Mouse (Mus musculus): Measurements from ENCODE around the gene Map4k2. TPM values are rescaled to one million over a fixed set of nuclear protein-coding genes. Genes with fewer than 3 reads are reported as not detected.

Gene Map4k2
- polyA plus RNA-seq, 1 experiment: 1,004 TPM

DNA sequence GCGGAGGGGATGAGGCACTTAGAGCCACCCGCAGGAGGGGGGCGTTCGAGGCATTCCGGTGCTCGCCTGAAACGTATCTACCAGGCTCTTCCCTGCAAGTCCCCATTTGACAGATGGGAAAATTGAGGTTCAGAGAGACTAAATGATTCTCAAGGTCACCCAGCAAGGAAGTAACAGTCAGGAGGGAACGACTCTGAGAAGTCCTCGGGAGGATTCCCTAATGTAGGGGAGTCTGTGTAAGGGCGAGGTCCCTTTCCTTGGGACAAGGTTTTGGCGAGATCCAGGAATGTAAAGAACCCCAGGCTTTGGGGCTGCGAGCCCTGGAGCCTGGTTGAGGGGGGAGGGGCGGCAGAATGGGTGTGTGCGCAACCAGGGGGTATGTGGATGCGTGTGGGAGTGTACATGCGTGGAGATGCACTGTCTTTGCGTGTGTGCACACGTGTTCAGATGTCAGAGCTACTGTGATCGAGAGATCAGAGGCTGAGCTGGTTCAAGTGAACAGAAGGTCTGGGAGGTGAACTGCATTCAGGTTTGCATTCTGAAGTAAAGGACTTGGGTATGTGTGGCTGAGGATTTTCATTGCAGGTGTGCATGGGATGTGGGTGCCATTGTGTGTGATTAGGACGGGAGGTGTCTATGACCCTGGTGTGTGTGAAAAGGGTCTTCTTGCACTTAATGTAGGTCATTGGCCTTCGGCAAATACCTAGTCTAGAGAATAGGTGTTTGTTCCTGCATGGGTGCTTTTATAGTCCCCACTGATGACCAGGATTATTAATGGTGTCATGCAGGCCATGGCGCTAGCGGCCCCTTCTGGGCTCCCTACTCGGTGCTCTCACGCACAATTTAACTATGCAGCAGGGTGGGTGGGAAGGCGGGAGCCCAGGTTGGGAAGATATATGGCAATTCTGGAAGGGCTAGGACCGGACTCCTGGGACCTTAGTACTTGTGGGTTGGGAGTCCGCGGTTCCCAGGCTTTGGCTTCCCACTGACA, 59.5 kb downstream of the Map4k2 start:
- Histone ChIP-seq H3K27me3 (ENCODE audit: control insufficient read depth, insufficient read depth, low read length) (no peaks in the 10 kb centered on the region), H3K4me3 (ENCODE audit: control insufficient read depth, insufficient read depth, low read length) (peak overlapping the region; percentile 81), H3K27ac (ENCODE audit: control insufficient read depth, insufficient read depth, low read length) (peak overlapping the region; percentile 99), H3K4me1 (replicated peaks; ENCODE audit: control insufficient read depth, insufficient read depth, low read length) (peaks cover 36% of the 10 kb centered on the region), H3K36me3 (ENCODE audit: control insufficient read depth, insufficient read depth, low read length) (peaks cover 13% of the 10 kb centered on the region; the same call in 1 of the 2 replicates)
- DNase-seq: peak; percentile 61
- no peak for TF ChIP-seq CTCF (IDR thresholded peaks at IDR 0.05; ENCODE audit: borderline replicate concordance, control insufficient read depth, extremely low read depth, insufficient read depth, low read length, poor library complexity)
- TF ChIP-seq POLR2A (IDR thresholded peaks at IDR 0.05; ENCODE audit: control insufficient read depth, extremely low read depth, insufficient read depth, low read length, poor library complexity): no peak
- WGBS: under 1% methylated on average over 29 of the region's 29 CpGs

DNA sequence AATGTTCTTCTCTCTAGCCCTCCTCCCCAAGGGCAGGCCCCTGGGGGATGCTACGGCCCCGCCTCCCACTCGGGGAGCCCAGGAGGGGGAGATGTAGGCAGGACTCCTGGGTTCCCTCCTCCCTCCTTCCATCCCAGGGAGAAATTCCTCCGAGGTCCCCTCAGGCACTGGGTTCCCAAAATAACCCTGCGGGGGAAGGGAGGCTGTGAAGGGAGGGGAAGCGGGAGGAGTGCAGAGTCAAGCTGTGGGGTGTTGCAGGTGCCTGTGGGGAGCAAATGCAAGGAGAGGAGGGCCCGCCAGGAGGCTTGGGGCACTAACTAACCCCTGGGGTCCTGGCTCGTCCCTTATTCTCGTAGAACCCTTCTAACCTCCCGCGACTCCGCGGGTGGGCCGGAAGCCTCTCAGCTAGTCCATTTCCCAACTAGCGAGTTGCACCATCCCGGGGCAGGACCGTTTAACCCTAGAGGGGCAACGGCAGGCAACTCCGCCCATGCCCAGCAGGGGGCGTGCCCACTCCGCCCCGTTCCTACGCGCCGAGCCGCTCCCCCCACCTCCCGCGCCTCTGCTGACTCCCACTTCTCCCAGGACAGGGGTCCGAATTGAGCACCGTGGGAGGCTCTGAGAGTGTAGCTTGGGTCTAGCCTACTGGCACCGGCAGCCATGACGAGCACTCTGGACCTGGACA, 60.3 kb downstream of the Map4k2 start:
- Histone ChIP-seq H3K27me3 (ENCODE audit: control insufficient read depth, insufficient read depth, low read length) (no peaks in the 10 kb centered on the region), H3K36me3 (ENCODE audit: control insufficient read depth, insufficient read depth, low read length) (peaks cover 13% of the 10 kb centered on the region; the same call in 1 of the 2 replicates), H3K4me1 (replicated peaks; ENCODE audit: control insufficient read depth, insufficient read depth, low read length) (peaks cover 36% of the 10 kb centered on the region), H3K27ac (ENCODE audit: control insufficient read depth, insufficient read depth, low read length) (peak overlapping the region; percentile 99; the same call in 1 of the 2 replicates), H3K4me3 (ENCODE audit: control insufficient read depth, insufficient read depth, low read length) (peak overlapping the region; percentile 81)
- WGBS: under 1% methylated on average over 32 of the region's 32 CpGs
- TF ChIP-seq POLR2A (IDR thresholded peaks at IDR 0.05; ENCODE audit: control insufficient read depth, extremely low read depth, insufficient read depth, low read length, poor library complexity) (no peak), CTCF (IDR thresholded peaks at IDR 0.05; ENCODE audit: borderline replicate concordance, control insufficient read depth, extremely low read depth, insufficient read depth, low read length, poor library complexity) (peak; percentile 98)
- DNase-seq: peak; percentile 92

DNA sequence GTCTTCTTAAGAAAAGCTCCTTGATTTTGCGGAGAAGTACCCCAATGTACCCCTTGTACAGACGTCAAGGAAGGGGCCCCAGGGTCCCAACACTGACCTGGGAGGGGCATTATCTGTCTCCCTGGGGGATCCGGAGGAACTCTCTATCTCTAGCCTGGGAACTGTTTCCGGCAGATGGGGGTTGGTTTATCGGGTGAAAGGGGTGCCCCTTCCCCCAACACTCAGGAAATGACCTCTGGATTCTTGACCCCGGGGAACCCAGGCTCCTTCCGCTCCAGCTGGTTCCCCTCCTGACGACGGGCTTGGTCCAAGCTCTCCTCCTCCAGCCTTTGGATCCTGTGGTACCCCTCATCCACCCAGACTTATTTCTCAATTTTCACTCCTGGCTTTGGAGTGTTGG, 61.0 kb downstream of the Map4k2 start:
- H3K27me3 ChIP-seq (ENCODE audit: control insufficient read depth, insufficient read depth, low read length): no peaks in the 10 kb centered on the region
- DNase-seq: no peak
- TF ChIP-seq POLR2A (IDR thresholded peaks at IDR 0.05; ENCODE audit: control insufficient read depth, extremely low read depth, insufficient read depth, low read length, poor library complexity): no peak
- no peak for TF ChIP-seq CTCF (IDR thresholded peaks at IDR 0.05; ENCODE audit: borderline replicate concordance, control insufficient read depth, extremely low read depth, insufficient read depth, low read length, poor library complexity)
- 21% methylated on average over 9 of the region's 9 CpGs for WGBS
- H3K36me3 ChIP-seq (ENCODE audit: control insufficient read depth, insufficient read depth, low read length): peaks cover 15% of the 10 kb centered on the region
- H3K4me3 ChIP-seq (ENCODE audit: control insufficient read depth, insufficient read depth, low read length): peak overlapping the region; percentile 81
- peaks cover 34% of the 10 kb centered on the region for H3K4me1 ChIP-seq (replicated peaks; ENCODE audit: control insufficient read depth, insufficient read depth, low read length)
- H3K27ac ChIP-seq (ENCODE audit: control insufficient read depth, insufficient read depth, low read length): no peak overlapping the region

DNA sequence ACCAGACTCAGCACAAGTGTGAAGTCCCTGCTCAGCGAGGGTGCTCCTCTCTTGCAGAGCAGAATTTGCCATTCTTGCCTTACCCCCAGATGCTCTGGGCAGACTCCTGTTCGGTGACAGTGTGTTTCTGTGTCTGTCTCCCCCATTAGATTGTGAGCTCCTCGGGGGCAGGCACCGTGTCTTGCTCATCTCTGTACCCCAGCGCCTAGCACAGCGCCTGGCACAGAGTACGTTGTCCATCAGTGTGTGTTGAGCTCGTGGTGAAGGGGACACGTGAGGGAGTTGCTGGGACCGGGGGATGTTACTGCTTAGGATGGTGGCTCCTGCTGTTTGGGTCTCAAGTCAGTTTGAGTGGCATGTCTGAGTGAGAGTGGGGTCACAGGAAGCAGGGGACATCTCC, 62.9 kb downstream of the Map4k2 start:
- no peak for DNase-seq
- H3K27ac ChIP-seq (ENCODE audit: control insufficient read depth, insufficient read depth, low read length): no peak overlapping the region
- WGBS: 97% methylated on average over 10 of the region's 10 CpGs
- peaks cover 33% of the 10 kb centered on the region for H3K36me3 ChIP-seq (ENCODE audit: control insufficient read depth, insufficient read depth, low read length)
- TF ChIP-seq CTCF (IDR thresholded peaks at IDR 0.05; ENCODE audit: borderline replicate concordance, control insufficient read depth, extremely low read depth, insufficient read depth, low read length, poor library complexity) (no peak), POLR2A (IDR thresholded peaks at IDR 0.05; ENCODE audit: control insufficient read depth, extremely low read depth, insufficient read depth, low read length, poor library complexity) (no peak)
- peaks cover 21% of the 10 kb centered on the region for H3K4me1 ChIP-seq (replicated peaks; ENCODE audit: control insufficient read depth, insufficient read depth, low read length)
- no peak overlapping the region for H3K4me3 ChIP-seq (ENCODE audit: control insufficient read depth, insufficient read depth, low read length)
- no peaks in the 10 kb centered on the region for H3K27me3 ChIP-seq (ENCODE audit: control insufficient read depth, insufficient read depth, low read length)

Other genes with a start within 250 kb of the Map4k2 start
- gene AC131692.1, start 246.7 kb upstream of the Map4k2 start, polyA plus RNA-seq (2012; rRNA removed): 0.57 and 0.66 TPM in 2 replicates
- 1.8 and 2.1 TPM in 2 replicates for gene Naaladl1, start 235.4 kb upstream of the Map4k2 start, polyA plus RNA-seq (2012; rRNA removed)
- 71.3 and 90.1 TPM in 2 replicates for gene Sac3d1, start 222.5 kb upstream of the Map4k2 start, polyA plus RNA-seq (2012; rRNA removed)
- gene Snx15, start 212.8 kb upstream of the Map4k2 start, polyA plus RNA-seq (2012; rRNA removed): 80.9 and 86.2 TPM in 2 replicates
- 3.6 and 4.6 TPM in 2 replicates for gene Batf2, start 200.2 kb upstream of the Map4k2 start, polyA plus RNA-seq (2012; rRNA removed)
- 96.1 and 119 TPM in 2 replicates for gene Arl2, start 199.6 kb upstream of the Map4k2 start, polyA plus RNA-seq (2012; rRNA removed)
- 0.23 and 0.57 TPM in 2 replicates for gene Majin, start 156.7 kb upstream of the Map4k2 start, polyA plus RNA-seq (2012; rRNA removed)
- 5.2 and 8.9 TPM in 2 replicates for gene Gpha2, start 114.8 kb upstream of the Map4k2 start, polyA plus RNA-seq (2012; rRNA removed)
- gene Ppp2r5b, start 105.3 kb upstream of the Map4k2 start, polyA plus RNA-seq (2012; rRNA removed): 54.6 and 56.1 TPM in 2 replicates
- gene Atg2a, start 99.5 kb upstream of the Map4k2 start, polyA plus RNA-seq (2012; rRNA removed): 82.4 and 90.3 TPM in 2 replicates
- 141 and 159 TPM in 2 replicates for gene Ehd1, start 64.4 kb upstream of the Map4k2 start, polyA plus RNA-seq (2012; rRNA removed)
- gene Cdc42bpg, start 34.7 kb upstream of the Map4k2 start, polyA plus RNA-seq (2012; rRNA removed): 12.8 and 12.9 TPM in 2 replicates
- gene Men1, start 6.2 kb upstream of the Map4k2 start, polyA plus RNA-seq (2012; rRNA removed): 141 and 143 TPM in 2 replicates
- 365 and 553 TPM in 2 replicates for gene Sf1, start 22.6 kb downstream of the Map4k2 start, polyA plus RNA-seq (2012; rRNA removed)
- gene Pygm, start 43.3 kb downstream of the Map4k2 start, polyA plus RNA-seq (2012; rRNA removed): 6.5 and 41.6 TPM in 2 replicates
- gene Rasgrp2, start 58.2 kb downstream of the Map4k2 start, polyA plus RNA-seq (2012; rRNA removed): 558 and 561 TPM in 2 replicates
- 1.2 and 1.5 TPM in 2 replicates for gene Nrxn2, start 77.6 kb downstream of the Map4k2 start, polyA plus RNA-seq (2012; rRNA removed)
- 0.19 and 0.74 TPM in 2 replicates for gene Slc22a12, start 201.9 kb downstream of the Map4k2 start, polyA plus RNA-seq (2012; rRNA removed)

Measured in thymus, adult 2 months (tissue).